Mouse (Mus musculus) liver, adult (tissue): ENCODE measurements around the gene Lenep.

ENCODE experiments used
- GATA4 ChIP-seq: IDR thresholded peaks from 2 replicates; pipeline ENCODE4 v1.6.1; 2014; ENCODE audit warnings: mild to moderate bottlenecking, low read length; ENCODE audit not compliant: insufficient replicate concordance

Lenep gene

DNA sequence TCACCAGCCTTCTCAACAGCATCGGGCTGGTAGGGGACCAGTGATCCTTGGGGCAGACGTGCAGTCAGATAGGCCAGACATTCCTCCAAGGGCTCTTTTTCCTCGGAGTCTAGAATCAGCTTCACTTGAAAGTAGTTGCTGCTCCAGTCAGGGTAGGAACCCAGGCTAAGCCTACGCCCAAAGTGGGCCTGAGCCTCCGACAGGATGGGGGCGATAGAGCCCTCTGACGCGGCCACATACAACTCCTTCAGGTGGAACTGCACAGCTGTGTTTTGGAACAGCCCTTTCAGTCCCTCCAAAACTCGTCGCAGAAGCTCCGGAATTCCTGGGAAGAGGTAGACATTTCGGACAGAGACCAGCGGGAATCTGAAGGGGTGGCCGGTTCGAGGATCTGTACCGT, 5.9 kb upstream of the Lenep start:
- no peak for TF ChIP-seq GATA4

DNA sequence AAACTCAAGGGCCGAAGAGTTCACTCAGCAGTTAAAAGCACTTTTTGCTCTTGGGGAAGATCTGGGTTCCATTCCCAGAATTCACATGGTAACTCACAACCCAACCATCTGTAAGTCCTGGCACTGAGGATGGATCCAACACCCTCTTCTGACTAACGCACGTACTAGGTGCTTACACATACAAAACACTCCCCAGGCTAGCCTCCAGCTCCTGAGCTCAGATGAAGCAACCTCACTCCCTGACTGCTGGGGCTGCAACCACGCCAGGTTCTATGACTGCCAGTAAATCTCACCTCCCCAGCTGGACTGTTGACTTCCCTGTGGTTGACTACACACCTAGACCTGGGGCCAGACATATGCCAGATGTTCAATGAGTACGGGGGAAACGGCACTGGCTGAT, 4.3 kb upstream of the Lenep start:
- no peak for TF ChIP-seq GATA4

DNA sequence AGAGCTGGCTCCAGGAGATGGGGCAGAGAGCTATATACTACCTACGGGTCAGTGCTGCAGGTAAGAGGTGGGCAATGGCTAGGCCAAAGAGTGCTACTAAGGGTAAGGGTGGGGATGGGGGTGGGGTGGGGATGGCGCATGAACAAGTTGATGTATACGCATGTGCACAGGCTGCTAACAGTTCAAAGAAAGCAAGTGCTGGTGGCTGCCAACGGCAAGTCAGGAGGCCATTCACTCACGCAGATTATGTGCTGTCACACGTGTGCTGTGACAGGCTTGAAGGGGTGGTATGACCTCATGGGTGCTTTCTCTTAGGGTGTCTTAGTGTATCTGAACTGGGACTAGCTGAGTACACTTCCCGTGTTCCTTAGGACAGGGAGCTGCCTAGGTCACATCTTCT, 1.3 kb downstream of the Lenep start:
- no peak for TF ChIP-seq GATA4

DNA sequence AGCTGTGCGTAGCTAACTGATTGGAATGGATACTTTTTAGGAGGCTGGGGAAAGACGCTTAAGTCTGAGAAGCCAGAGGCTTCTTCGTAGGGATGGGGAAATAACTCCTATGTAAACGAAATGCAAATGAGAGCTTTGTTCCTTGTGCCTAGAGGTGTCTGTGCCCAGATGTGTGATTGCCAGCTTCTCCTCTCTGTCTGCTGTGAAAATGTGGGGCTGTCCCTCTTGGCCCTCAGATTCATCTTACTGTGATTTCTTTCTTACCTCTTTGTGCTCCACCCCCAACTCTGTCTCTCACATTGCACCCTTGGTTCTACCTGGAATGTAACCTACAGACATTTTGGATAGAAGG, 6.0 kb downstream of the Lenep start:
- no peak for TF ChIP-seq GATA4

- TF ChIP-seq GATA4 = no peak; the same call in 1 of the 2 replicates
These were observed 6.6 kb downstream of the Lenep start for GRCm38 (mm10) chr3:89395806-89396653.

GRCm38 (mm10) chr3:89395419-89395805, 7.2 kb downstream of the Lenep start:
- TF ChIP-seq GATA4 = no peak

- TF ChIP-seq GATA4 = peak; percentile 62; the same call in 1 of the 2 replicates
These were observed 7.7 kb downstream of the Lenep start for GRCm38 (mm10) chr3:89394894-89395256.

GRCm38 (mm10) chr3:89394006-89394893, 8.3 kb downstream of the Lenep start, which contains the start of gene Zbtb7b:
Gene Zbtb7b, minus strand, starts transcription at chr3:89394776.
- TF ChIP-seq GATA4 = no peak

DNA sequence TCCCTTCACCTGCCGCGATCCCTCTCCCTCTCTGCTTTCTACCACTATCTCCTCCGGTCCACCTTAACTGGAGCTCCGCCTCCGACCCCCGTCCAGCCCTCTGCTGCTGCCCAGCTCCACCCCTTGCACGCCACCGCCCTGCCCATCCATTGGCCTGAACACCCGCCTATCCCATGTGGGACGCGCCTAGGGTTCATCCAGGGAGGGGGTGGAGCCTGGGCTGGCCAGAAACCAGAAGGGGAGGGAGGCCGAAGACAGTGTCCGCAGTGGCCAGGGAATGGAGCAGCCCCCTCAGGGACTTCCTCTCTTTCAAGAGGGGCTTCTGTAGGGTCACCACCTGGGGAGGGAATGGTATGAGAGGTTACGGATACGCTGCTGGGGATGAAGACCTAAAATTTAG, 9.0 kb downstream of the Lenep start:
- TF ChIP-seq GATA4 = peak; percentile 58; the same call in 1 of the 2 replicates

- TF ChIP-seq GATA4 = no peak
These were observed 9.7 kb downstream of the Lenep start for GRCm38 (mm10) chr3:89392871-89393311.

GRCm38 (mm10) chr3:89391663-89392511, 10.7 kb downstream of the Lenep start:
- TF ChIP-seq GATA4 = no peak

DNA sequence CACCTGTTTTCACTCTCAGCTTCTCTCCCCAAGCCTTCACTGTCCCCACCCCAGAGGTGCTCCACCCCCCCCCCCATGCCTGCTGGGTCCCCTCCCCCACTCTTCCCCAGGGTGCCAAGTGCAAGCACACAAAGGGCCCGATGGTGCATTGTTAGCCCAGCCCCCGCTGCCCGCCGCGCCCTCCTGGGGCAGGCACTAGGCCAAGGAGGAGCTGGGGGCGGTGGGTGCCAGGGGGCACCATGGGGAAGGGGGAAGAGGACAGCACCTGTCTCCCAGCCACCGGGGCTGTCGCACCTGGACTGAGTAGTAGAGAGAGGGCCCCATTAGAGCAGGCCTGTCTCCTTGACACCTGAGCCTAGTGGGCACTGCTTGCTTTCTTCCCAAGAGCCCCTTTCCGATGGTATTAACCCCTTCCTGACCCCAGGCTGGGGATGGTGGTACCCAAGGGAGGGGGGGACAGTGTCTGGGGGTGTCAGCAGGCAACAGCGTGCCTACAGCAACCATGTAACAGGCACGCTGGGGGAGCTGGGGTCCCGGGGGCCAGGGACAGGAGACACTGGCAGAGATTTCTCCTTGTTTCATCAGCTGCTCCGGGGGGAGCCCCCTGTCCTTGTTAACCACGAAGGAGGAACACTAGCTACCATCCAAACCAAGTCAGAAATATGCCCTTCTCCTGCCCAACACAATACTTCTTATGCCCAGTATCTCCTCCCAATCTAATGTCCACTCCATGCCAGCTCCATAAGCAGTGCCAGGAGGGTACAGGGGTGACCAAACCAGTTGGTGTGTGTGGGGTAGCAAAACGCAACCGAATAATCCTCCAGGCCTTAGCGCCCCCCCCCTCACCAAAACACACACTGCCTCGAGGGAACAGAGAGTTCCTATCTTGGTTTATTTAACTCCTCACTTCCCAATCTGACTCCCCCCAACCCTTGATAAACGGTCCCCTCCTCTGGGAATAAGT, 11.6 kb downstream of the Lenep start:
- TF ChIP-seq GATA4 = no peak

DNA sequence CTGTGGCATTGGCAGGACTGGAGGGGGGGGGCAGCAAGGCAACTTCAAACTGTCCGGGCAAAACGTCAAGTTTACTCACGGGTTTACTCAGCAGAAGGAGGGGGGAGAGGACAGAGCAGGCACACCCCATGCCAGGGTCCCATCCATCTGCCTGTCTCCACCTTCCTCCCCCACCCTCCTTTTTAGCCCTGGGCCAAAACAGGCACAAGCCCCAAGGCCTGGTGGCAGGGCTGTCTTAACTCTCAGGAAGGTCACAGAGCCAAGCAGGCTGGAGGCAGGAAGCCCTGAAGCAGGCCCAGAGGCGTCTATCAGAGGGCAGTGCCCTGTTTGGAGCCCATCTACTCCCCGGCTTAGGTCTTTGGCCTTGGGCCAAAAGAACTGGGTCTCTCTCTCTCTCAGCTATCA, 12.5 kb downstream of the Lenep start:
- no peak for TF ChIP-seq GATA4

DNA sequence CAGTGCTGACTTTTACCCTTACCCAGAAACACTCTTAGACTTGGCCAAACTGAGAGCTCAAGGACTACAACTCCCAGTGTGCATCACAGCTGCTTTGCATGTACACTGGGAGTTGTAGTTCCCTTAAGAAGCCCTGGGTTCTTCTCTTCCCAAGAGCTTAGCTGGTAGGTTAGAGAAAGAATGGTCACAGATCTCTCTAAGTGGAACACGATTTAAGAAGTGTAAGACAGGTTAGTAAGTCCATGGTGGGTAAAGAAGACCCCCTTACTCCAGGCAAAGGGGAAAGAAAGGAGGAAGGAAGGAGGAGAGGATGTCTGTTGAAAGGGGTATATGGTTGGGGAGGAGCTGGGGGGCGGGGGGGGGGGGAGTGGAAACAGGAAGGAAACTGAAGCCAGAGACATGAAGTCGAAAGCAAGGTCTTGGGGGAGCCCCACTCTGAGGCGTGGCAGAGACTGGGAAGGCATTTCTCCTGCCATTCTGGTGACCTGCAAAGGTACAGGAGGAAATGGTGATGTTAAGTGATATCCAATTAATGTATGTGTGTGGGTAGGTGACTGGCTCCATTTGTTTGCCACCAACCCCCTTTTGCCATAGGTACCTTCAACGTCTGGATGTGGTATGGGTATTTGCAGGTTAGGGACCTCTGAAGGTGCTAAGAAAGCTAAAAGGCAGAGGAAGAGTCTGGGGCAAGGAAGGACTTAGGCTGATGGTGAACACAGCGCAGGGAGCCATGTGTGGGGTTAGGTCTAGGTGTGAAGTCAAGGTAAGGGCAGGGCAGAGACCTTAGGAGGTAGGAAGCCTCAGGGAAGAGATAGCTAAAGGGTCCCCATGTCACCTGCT, 13.5 kb downstream of the Lenep start:
- TF ChIP-seq GATA4 = no peak
